Mouse (Mus musculus) heart, embryonic 16.5 days (tissue): ENCODE data around the gene Gm12695. TPM values are rescaled to one million over a fixed set of nuclear protein-coding genes. Genes with fewer than 3 reads are reported as not detected.

ENCODE experiments used
- ATAC-seq: fragments of 200-750 bp; cut with Nextera tagmentation; replicated peaks from 2 replicates; pipeline ENCODE4 v1.8.0; 2017; ENCODE audit warnings: moderate number of reproducible peaks; ENCODE audit not compliant: insufficient read depth, low FRiP score; ENCODE audit errors: extremely low read depth
- H3K27ac ChIP-seq: fragments of 300-500 bp; sonication (generic); 2 replicates; pipeline ENCODE4 v1.5.1; 2014; ENCODE audit warnings: mild to moderate bottlenecking, low read length, control low read depth, moderate library complexity
- H3K27me3 ChIP-seq: fragments of 300-500 bp; sonication (generic); 2 replicates; pipeline ENCODE4 v1.6.1; 2014; ENCODE audit warnings: low read length, mixed read lengths; ENCODE audit not compliant: control insufficient read depth, insufficient read depth
- H3K36me3 ChIP-seq: fragments of 300-500 bp; sonication (generic); 2 replicates; pipeline ENCODE4 v1.6.1; 2014; ENCODE audit not compliant: control insufficient read depth, insufficient read depth
- H3K4me1 ChIP-seq: fragments of 300-500 bp; sonication (generic); 2 replicates; pipeline ENCODE4 v1.6.1; 2014; ENCODE audit warnings: low read length, mixed read lengths; ENCODE audit not compliant: control insufficient read depth, insufficient read depth
- H3K4me2 ChIP-seq: fragments of 300-500 bp; sonication (generic); 2 replicates; pipeline ENCODE4 v1.6.1; 2014; ENCODE audit warnings: low read depth, mild to moderate bottlenecking, control low read depth, low read length
- H3K4me3 ChIP-seq: fragments of 300-500 bp; sonication (generic); 2 replicates; pipeline ENCODE4 v1.5.1; 2014; ENCODE audit warnings: mild to moderate bottlenecking, control low read depth, low read length
- H3K9ac ChIP-seq: fragments of 300-500 bp; sonication (generic); 2 replicates; pipeline ENCODE4 v1.6.1; 2014; ENCODE audit warnings: low read length, control low read depth
- H3K9me3 ChIP-seq: fragments of 300-500 bp; sonication (generic); replicated peaks from 2 replicates; pipeline ENCODE4 v1.6.1; 2016; ENCODE audit warnings: low read length; ENCODE audit not compliant: control insufficient read depth
- WGBS: fragments of 180-500 bp; shearing (Covaris S2); extraction: QIAGEN DNeasy Blood & Tissue Kit; methylation state at CpG from one replicate; pipeline ENCODE4 v1.1.7; 2014; 5-methylcytosine and 5-hydroxymethylcytosine counted together
- polyA plus RNA-seq: library from polyadenylated mRNA; unstranded; fragments of >200 nt; fragmentation: Nextera tagmentation; extraction: Ambion mirVana; gene quantifications from 2 replicates; pipeline ENCODE4 v1.2.1, GENCODE M21; 2015

The Gm12695 gene
- polyA plus RNA-seq, 1 experiment from 2014 or later, result 0.17 TPM

DNA sequence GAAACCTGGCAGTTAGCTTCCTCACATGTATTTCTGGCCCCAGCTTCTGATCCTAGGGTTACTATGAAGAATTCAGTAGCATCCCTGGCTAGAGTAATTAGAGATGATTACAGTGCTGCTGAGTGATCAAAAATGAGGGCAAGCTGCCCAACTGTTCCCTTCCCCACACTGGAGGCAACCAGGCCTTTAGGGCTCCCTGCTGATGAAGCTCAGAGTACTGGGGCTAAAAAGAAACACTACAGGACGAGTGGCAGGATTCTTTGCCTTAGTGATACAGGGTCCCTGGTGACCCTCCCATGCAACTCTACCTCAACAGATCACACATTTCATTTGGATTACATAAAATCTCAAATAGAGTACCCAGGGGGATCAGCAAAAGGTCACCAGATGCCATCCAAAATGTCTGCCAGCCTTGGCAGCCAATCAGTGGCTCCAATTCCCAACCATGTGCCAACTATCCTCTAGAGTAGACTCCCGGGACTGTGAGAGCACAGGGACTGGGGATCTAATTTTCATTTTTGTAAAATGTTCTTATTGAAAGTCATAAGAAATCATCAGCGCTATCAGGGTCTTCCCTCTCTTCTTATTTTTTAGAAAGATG lies 11.9 kb downstream of the Gm12695 start:
- ATAC-seq, result no peak
- H3K36me3 ChIP-seq, result no peaks in the 10 kb centered on the region
- no peaks in the 10 kb centered on the region for H3K4me1 ChIP-seq
- H3K27me3 ChIP-seq, result no peaks in the 10 kb centered on the region
- no peak overlapping the region for H3K9ac ChIP-seq
- H3K4me2 ChIP-seq, result no peak overlapping the region
- no peaks in the 10 kb centered on the region for H3K9me3 ChIP-seq
- H3K27ac ChIP-seq, result no peak overlapping the region
- H3K4me3 ChIP-seq, result no peak overlapping the region
- 74% methylated on average over 3 of the region's 3 CpGs for WGBS

DNA sequence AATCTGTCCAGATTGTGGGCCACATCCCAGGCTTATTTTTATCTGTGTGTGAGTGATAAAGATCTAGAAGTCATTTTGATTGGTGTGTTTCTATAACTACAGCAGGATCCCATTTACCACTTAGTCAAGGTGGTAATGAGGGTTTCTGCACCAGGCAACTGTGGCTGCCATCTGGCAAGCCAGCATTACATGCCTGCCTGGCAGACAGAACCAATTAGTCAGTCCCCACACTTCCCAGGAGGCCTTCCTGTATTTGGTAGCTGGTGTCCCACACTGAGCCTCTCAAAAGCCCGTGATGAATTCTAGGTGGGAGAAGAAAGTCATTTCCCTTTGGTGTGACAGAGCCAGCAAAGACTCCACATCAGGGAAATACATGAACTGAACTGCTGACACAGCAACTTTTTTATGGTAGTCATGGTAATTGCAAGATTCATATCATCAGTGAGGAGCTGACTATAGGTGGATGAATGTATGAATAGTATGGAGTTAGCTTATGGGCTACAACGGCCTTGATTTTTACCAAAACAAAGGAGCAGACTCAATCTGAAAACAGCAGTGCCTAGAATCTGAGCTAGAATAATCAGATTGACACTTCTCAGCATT lies 18.5 kb downstream of the Gm12695 start:
- no peak overlapping the region for H3K4me3 ChIP-seq
- WGBS, result 48% methylated on average over 2 of the region's 2 CpGs
- no peaks in the 10 kb centered on the region for H3K9me3 ChIP-seq
- no peak for ATAC-seq
- H3K27ac ChIP-seq, result no peak overlapping the region
- no peaks in the 10 kb centered on the region for H3K4me1 ChIP-seq
- H3K27me3 ChIP-seq, result no peaks in the 10 kb centered on the region
- H3K9ac ChIP-seq, result no peak overlapping the region
- H3K4me2 ChIP-seq, result no peak overlapping the region
- no peaks in the 10 kb centered on the region for H3K36me3 ChIP-seq

DNA sequence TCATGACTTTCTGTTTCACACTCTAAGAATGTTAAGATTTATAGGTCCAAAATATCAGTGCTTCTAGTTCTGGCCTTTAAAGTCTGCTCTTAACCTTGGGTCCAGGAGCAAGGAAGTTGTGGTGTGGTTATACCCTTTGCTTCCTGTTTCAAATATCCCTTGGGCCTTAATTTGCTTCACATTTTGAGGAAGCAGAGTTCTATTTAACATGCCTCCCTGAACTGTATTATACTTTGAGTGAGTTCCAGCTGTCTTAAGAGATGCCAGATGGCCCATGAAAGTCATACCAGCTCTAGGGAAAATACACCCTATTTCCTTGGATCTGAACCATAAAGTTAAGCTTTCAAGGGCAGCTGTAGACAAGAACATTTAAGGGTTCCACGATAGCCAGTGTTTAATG lies 33.0 kb downstream of the Gm12695 start:
- 78% methylated on average over 1 of the region's 1 CpGs for WGBS
- ATAC-seq, result no peak

DNA sequence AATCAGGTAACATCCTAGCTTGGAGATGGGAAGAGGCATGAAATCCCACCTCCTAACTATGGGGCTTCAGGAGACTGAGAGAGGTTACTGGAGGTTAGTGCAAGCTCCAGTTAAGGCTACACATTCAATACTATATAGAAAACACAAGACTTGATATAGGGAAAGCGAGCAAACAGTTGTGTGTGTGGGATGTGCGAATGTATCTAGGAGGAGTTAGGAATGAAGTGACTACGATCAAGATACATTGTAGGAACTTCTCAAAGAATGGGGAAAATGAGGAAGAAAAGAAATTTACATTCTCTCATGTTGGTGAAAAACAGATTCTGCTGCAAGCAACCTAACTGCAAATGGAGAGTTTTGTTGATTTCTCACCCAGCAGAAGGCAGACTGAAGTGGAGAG lies 44.5 kb downstream of the Gm12695 start:
- H3K4me2 ChIP-seq, result no peak overlapping the region
- no peaks in the 10 kb centered on the region for H3K9me3 ChIP-seq
- H3K27ac ChIP-seq, result no peak overlapping the region
- no peaks in the 10 kb centered on the region for H3K4me1 ChIP-seq
- no peaks in the 10 kb centered on the region for H3K27me3 ChIP-seq
- no peak overlapping the region for H3K4me3 ChIP-seq
- no peak for ATAC-seq
- 88% methylated on average over 3 of the region's 3 CpGs for WGBS
- no peak overlapping the region for H3K9ac ChIP-seq
- H3K36me3 ChIP-seq, result no peaks in the 10 kb centered on the region

More for the DNA sequence above, 33.0 kb downstream of the Gm12695 start:
- no peak overlapping the region for H3K4me3 ChIP-seq
- no peaks in the 10 kb centered on the region for H3K27me3 ChIP-seq
- no peak overlapping the region for H3K27ac ChIP-seq
- H3K9ac ChIP-seq, result no peak overlapping the region
- no peaks in the 10 kb centered on the region for H3K36me3 ChIP-seq
- no peaks in the 10 kb centered on the region for H3K4me1 ChIP-seq
- no peak overlapping the region for H3K4me2 ChIP-seq
- H3K9me3 ChIP-seq, result no peaks in the 10 kb centered on the region

DNA sequence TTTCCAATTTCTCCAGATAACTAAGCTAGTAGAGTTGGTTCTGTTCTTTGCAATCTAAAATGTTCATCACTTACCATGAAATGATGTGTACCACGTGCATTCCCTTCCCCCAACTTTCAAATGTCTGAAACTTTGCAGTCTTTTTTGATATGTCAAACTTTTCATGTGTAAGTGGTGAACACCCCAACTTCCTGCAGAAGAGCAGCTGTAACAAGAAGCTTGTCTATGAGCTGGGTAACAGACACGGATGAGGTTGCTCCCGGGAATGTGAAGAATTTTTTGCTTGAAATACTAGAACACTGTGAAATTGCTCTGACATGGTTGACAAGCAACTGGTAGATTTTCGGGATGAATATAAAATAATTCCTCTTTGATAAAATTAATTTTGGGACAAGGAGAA lies 55.7 kb downstream of the Gm12695 start:
- no peaks in the 10 kb centered on the region for H3K27me3 ChIP-seq
- no peaks in the 10 kb centered on the region for H3K36me3 ChIP-seq
- H3K4me3 ChIP-seq, result no peak overlapping the region
- 49% methylated on average over 4 of the region's 4 CpGs for WGBS
- H3K9ac ChIP-seq, result no peak overlapping the region
- H3K4me1 ChIP-seq, result no peaks in the 10 kb centered on the region
- no peak for ATAC-seq
- no peak overlapping the region for H3K4me2 ChIP-seq
- no peaks in the 10 kb centered on the region for H3K9me3 ChIP-seq
- H3K27ac ChIP-seq, result no peak overlapping the region

DNA sequence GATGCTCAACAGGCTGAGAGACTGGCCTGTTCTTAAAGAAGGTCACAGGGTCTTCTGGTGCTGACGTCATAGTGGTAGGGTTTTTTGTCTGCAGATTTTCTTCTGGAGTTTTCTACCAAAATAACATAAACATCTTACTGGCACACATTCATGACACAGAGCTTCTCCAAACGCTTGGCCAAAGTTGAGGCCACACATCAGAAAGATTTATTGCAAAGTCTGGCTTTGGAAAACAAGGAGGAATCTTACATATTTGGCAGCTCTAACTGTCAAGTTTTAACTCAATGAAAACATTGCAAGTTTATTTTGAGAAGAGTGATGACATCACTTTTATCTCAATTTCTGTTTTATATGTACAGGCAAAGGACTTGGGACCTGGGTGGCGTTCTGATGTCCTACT lies 56.8 kb downstream of the Gm12695 start:
- Histone ChIP-seq H3K4me3 (no peak overlapping the region), H3K9me3 (no peaks in the 10 kb centered on the region), H3K4me1 (no peaks in the 10 kb centered on the region), H3K9ac (no peak overlapping the region), H3K36me3 (no peaks in the 10 kb centered on the region), H3K4me2 (no peak overlapping the region), H3K27ac (no peak overlapping the region), H3K27me3 (no peaks in the 10 kb centered on the region)
- no peak for ATAC-seq
- WGBS, result 48% methylated on average over 3 of the region's 3 CpGs

DNA sequence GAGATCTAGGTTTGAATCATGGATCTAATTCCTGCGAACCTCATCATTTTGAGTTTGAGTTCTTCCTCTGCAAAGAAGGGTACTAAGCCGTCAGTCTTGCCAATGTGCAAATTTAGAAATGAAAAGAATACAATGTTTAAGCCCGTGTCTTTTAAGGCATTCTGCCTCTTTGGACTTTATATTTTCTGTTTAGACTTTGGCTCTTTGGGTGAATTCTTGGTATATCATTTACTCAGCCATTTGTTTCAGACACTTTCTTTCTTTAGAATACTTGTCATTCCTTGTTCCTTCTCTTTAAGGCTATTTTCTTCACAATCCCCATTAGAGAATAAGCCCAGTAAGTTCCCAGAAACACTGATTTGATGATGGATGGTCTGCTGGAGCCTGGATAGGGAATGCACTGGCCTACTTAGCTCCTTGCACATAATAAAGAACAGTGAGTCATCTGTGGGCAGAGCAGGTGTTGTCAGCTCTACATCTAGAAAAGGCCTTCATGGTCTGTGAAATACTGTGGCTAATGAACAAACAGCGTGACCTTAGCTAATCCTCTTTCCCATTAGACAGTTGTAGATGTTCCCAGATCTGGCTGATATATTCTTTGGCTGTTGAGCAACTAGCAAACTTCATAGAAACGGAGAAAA lies 59.5 kb downstream of the Gm12695 start:
- Histone ChIP-seq H3K4me3 (no peak overlapping the region), H3K27ac (no peak overlapping the region), H3K27me3 (no peaks in the 10 kb centered on the region), H3K9ac (no peak overlapping the region), H3K4me2 (no peak overlapping the region), H3K4me1 (no peaks in the 10 kb centered on the region), H3K36me3 (no peaks in the 10 kb centered on the region), H3K9me3 (no peaks in the 10 kb centered on the region)
- 65% methylated on average over 5 of the region's 5 CpGs for WGBS
- ATAC-seq, result no peak

DNA sequence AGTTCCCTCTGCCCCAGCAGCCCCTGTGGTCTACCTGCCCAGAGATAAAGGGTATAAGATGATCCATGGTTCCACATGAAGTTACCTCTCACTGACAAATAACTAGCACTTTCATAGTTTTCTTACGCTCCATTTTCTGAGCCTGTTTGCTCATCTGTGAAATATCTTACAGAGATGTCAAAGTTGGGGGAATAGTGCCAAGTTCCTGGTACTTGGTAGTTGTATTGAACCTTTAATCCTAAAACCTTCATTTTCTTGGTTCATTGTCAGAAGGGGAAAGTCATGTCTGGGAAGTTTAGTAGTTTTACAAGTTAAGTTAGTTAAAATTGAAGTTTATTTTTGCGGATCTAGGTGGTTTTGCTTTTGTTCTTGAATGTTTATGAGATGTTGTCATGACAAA lies 62.7 kb downstream of the Gm12695 start:
- Histone ChIP-seq H3K9ac (no peak overlapping the region), H3K4me3 (no peak overlapping the region), H3K4me1 (no peaks in the 10 kb centered on the region), H3K36me3 (no peaks in the 10 kb centered on the region), H3K9me3 (no peaks in the 10 kb centered on the region), H3K4me2 (no peak overlapping the region), H3K27me3 (no peaks in the 10 kb centered on the region), H3K27ac (no peak overlapping the region)
- WGBS, result 82% methylated on average over 2 of the region's 2 CpGs
- no peak for ATAC-seq
